Mouse (Mus musculus) CD8-positive naive resting alpha-beta T cell, adult 2 months (primary cell): ENCODE results near the gene Bsph2.

Experiments used
- DNase-seq, 2 experiments: peaks; one replicate each; pipeline ENCODE4 v3.0.0; 2022; ENCODE audit warnings: low read depth in 2 of 2, low spot score in 2 of 2

Gene Bsph2

DNA sequence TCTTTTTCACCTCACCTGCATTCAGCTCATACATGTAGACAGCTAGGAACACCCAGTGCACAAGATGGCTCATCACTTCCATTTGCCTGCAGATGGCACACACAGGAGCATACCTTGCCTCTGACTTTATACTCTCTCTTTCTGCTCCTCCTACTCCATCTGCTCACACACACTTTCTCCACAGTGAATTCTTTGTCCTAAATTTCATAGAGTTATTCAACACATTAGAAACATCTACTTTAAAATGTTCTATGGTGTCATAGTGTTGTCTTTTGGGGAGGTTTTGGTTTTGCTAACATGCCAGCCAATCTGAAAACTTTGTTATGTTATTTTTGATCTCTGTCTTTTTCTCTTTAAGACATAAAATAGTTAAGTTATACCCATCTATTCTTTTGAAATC is at the start of gene Bsph2:
Gene Bsph2 (minus strand): TSS at position 101 of the 400 bp plus-strand sequence.
- no peak for DNase-seq

DNA sequence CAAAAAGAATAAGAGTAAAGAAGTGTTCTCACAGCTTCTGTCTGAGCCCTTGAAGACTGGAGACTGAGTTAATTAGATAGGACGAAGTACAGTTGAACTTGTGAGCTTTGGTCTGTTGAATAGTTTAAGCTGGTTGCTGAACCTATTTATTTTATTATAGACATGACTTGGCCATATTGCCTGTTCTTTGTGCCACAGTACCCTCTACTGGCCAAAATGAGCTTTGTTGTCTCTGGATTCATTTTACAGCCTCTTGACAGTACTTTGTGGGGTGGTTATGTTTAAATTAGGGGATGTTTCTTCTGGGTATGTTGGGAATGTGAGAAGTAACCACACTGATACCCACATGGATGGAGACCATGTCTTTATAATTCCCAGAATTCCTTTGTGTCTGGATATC is 59.3 kb downstream of the Bsph2 start:
- no peak for DNase-seq
